Mouse (Mus musculus) kidney, adult 11 months (tissue): ENCODE results near the gene Pdzrn3.

Experiments used
- DNase-seq: peaks from one replicate; pipeline ENCODE4 v3.0.0; 2022

Pdzrn3 gene

DNA sequence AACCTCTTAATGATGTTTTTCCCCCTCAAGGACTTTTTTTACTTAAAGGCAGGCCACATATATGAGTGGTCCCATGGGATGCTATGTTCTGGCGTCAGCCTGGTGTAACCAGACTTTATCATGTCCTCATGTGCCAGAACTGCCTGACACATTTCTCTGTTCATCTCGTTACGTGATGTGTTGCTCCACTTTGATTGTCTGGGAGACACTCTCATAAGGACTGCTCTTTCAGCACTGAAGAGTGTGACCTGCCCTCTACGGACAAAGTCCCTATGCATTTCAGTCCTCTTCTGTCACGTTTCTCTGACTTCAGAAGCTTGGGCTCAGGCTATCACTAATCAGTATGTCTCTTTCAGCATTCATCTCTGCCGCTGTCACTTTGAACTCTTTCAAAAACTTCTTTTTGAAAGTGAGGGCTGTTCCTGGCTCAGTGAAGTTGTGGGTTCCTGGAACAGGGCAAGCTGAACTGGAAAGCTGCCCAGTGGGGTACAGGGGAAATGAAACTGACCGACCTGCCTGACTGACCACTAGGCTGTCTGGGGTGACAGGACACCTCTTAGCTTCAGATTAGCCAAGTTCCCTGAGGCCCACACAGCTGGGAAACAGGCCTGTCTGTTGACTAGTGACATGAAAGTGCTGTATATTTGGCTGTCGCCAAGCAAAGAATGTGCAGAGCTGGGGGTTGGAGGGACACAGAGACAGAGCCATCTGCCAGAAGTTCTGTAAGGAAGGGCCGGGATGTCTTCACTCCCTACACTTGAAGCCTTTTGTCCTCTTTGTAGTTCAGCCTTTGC is 10.7 kb downstream of the Pdzrn3 start:
- peak; percentile 51 for DNase-seq

DNA sequence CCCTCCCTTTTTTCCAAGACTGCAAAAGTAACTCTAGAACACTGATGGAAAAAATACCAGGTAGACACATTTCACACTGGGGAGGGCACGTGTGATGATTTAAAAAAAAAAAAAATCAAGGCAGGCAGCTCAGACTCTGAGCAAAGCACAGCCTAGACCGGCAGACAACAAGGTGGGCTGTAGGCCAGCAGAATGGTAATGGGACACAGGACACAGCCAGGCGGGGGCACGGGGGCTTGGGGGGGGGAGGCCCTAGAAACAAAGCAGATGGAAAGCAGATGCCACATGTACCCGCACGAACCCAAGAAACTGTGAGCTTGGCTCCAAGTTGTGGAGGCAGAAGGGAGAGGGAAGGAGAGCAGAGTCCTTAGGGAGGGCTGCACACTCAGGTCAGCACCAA is 11.9 kb downstream of the Pdzrn3 start:
- no peak for DNase-seq

DNA sequence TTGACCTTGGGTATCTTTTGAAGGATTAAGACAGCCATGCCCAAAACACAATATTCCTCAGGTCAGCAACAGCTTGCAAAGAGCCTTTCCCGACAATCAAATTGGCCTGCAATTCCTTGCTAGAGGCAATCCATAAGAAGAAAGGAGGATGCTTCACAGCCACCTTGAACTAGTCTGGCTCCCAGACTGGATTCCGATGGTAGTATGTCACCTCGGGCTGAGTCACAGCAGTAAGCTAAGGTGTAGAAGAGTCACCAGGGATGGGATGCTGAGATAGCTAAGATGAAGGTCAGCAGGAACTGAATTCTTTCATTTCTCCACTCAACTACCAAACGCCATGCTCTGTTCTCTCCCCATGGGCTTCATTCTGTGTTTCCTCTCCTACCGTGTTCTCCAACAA is 13.8 kb downstream of the Pdzrn3 start:
- no peak for DNase-seq

DNA sequence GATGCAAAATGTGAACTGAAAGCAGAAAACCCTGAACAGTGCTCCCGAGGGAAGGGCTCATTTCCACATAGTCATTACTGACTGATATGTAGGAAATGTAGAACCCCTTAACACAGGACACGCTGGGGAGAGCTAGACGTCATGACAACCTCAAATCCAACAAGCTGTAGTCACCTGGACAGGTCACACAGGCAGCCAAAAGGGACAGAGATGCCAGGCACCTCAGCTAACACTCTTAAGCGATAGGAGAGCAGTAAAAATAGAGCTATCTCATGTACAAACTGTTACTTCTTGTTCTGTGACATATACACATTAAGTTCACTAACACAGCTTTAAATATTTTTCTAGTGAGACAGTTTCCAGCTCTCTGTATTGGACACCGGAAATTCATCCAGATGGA is 15.0 kb downstream of the Pdzrn3 start:
- no peak for DNase-seq

DNA sequence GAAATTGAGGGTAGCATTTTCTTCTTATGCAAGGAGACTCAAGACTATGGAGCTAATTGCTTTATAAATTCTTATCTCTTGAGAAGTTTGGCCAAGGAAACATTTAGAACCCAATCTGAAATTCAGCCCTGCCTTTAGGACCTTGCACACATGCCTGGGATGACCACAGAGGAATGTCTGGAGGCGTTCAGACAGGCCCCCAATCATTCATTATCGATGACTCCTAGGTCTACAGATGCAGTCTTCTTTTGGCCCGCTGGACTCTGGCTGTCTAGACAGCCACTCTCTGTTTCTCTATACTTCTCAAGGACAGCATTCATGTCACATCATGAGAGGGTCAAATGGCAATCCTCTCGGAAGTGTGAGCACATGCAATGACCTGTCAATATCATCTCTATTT is 15.4 kb downstream of the Pdzrn3 start:
- no peak for DNase-seq

DNA sequence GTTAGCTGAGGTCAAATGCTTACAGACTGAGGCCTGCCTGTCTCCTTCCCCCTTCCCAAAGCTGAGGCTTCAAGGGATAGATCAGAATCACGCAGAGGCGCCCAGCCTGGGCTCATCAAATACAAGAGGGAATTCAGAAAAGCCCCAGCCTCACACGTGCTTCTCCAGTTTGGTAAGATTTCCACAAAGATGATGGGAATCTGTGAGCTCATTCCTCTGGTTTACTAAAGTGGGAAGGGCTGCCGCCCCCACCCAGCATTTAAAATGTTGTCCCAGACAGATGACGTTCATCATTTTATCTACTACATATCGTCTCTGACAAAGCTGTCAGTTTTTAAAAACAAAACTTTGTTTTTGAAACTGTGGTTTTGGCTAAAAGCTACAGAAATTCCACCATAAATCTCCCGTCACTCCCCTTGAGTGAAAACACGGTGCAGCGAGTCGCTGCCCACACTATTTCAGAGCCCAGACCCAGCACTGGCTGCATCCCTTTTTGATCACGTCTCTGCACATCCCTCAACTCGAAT is 17.4 kb downstream of the Pdzrn3 start:
- no peak for DNase-seq

DNA sequence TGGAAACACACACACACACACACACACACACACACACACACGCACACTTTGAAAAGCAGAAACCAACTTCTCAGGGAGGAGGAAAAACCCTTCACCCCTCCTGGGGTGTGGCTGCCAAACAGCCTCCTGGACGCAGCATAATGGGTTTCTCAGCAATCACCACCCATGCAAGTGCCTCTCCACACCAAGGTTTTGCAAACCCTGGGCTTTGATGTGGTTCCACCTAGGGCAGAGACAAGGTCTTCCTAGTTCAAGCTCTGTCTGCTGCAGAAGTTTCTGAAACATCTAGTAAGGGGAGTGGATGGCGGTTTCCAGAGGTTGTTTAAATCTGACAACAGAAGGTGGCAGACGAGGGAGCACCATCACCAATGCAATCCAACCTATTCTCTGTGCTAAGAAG is 18.1 kb downstream of the Pdzrn3 start:
- DNase-seq = no peak

DNA sequence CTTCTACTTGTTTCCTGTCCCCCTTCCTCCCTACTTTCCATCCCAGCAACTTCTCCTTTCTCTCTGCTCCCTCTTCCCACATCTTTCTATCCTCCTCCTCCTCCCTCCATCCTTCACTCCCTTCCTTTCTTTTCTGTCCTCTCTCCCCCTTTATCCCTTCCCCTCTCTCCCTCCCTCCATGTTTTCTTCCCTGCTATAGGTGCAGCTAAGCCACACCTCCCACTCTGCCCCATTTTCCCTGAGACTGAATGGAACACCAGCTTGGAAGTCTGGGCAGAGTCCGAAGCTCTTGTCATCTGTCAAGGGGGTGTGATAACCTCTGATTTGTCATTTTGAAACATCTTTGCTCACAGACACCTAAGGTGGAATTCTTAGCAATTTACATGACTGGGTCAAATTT is 22.8 kb downstream of the Pdzrn3 start:
- DNase-seq = no peak

DNA sequence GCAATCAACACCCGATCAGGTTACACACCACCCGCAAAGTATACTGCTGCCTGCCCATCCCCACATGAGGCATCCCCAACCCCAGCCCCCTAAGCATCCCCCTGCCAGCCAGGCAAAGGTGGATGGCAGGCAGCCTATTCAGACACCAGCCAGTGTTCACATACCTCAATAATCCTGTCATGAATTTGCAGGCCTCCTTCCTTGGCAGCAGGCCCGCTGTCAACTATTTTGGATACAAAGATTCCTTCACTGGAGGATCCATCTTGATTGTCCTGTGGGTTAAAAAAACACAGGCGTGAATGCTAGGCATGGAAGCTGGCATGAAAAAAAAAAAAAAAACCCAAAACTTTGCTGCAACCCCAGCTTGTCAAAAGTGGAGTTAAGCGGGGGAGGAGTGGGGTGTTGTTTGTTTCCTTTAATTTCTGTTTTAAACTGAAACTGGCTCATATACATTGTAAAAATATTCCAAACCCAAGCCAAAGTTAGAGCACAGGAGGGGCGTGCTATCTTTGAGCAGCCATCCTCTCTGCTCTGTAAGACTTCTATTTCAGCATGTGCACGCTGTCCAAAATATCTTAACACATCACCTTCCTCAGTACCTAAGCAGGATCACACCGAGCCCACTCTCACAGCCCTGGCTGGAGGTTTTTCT is 23.3 kb downstream of the Pdzrn3 start:
- DNase-seq = no peak

DNA sequence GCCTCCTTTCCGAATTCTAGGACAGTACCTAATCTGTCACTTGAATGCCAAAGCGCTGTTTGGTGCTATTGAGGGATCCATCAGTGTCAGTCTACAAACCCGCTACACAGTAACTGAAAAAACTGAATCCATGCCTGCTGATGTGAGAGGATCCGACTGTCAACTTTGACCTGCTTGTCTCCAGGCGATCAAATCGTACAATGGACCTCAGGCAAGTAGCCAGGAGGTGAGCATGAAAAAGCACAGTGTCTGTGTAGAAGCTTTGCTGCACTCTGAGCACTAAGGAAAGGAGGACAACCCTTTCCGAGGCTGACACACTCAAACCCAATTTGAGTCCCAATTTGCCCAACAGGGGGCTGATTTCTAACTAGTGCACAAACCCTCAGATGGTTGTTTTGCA is 24.0 kb downstream of the Pdzrn3 start:
- DNase-seq = peak; percentile 19

DNA sequence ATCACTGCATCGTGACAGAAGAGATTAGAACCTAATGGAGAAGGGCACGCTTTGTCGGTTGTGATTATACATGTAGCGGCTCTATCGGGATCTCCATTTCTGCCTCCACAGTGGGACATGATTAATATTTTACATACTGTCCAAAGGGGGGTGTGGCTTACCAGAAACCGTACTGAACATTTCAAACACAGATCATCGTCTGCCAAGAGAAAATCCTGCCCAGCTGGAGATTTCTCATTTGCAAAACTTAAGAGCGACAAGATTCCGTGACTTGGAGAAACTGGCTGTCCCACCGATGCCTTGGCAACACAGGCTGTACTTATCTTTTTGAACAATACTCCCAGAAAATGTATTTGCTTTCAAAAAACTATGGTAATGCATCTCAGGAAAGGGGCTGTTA is 25.1 kb downstream of the Pdzrn3 start:
- DNase-seq = no peak

DNA sequence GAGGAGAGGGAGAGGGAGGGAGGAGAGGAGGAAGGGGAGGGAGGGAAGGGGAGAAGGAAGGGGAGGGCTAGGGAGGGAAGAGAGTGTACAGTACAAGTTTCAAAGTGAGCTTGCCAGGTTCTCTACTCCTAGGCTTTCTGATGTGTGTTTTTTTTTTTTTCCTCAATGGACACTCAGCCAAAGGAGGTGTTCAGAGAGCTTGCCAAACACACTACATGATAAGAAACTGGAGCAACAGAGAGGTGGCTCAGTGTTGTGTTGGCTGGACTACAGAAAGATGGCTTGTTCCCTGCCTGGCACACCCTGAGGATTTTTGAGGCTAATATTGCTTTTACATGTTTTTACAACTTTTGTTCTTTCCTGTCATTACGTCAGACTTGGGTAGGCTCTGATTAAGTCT is 26.6 kb downstream of the Pdzrn3 start:
- no peak for DNase-seq

DNA sequence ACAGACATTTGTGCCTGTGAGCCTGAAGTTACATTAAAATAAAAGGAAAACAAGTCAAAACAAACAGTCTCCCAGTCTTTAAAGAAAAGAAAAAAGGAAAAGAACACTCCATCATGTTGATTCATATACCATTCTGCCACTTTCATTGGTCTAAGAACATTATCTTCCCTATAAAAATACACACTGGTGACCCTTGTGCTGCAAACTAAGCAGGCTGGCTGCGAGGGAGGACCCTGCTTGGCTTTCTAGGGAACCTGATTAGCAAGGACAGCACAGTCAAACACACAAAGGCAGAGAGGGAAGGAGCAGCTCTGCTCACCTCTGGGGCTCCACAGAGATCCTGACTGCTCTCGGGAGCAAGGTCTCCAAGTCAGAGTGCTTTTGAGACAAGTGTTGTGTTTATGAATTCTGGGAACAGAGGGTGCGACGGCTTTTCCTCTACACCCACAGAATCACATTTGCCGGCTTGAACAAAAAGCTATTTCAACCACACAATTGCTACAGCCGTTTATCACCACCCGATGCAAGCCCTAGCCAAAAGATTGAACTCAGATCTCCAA is 27.2 kb downstream of the Pdzrn3 start:
- DNase-seq = no peak

DNA sequence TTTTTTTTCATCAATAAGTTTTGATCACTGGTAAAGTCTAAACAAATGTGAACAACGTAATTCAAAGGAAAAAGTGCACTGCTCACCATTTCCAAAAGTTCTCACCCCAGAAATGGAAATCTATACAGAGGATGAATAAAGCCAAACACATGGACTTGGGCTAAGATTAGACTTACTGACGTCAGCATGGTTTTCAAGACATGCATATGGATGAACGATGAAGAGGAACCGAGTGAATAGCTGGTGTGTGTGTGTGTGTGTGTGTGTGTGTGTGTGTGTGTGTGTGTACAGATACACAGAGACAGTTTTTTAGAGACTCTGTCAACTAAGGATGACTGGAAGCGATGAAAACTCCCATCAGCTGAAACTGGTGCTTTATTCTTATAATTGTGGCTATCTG is 29.2 kb downstream of the Pdzrn3 start:
- no peak for DNase-seq

DNA sequence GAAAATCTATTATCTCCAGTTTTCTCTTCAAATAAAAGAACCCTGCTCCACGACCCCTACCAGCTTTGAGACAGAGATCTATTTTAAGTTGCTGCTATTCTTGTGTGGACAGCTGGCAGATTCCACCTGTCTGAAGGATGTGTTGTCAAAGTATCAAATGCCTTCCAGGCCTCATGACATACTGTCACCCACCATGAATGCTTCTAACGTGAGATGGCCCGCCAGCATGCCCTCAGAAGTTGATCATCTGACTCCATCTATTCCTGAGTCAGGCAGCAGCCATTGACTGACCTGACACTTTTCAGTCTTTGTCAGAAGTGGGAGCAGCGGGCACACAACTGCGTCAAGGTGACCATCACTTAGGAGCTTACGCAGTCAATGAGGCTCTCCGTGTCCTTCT is 37.6 kb downstream of the Pdzrn3 start:
- DNase-seq = no peak

DNA sequence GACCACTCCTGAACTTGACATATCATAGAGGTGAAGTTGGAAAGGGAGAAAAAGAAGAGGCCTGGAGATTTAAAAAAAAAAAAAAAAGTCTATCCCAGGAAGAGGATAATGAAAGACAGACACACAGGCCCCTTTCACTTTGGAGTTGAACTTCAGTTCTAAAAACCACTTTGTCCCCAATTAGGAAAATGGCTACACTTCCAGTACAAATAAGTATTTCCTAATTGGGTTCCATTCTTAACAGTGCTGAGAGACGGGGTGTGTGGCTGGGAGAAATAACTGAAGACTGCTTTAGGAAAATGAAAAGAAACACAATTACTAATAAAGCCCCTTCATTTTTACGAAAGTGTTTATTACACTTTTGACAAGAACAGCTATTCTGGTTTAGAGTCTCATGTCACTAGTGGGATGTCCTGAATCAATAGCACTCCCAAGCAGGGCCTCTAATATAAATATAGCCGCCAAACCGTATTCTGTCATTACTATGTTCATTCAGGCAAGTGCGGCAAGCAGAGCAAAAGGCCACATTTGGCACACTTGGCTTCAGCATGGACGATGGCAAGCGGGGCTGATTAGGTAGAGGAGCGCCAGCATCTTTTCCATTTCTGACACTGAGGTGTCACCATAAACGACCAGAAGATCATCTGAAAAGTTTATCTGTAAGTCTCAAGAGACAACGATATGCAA is 39.7 kb downstream of the Pdzrn3 start:
- no peak for DNase-seq

DNA sequence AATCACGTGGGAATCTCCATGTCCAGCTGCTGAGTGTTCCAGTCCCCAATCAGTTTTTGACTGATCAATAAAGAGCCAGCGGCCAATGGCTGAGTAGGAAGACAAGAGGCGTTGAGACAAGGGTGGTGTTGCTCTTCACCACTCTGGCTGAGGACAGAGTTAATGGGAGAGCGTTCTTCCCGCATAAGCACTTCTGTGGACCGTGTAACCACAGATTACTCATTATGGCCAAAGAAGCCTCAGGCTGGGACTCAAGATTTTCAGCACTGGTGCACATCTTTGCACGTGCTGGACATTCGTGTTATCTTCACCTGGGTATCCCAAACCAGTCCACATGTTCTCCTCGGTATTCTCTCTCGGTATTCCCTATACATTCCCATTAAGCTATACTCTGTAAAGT is 41.0 kb downstream of the Pdzrn3 start:
- peak; percentile 42 for DNase-seq

DNA sequence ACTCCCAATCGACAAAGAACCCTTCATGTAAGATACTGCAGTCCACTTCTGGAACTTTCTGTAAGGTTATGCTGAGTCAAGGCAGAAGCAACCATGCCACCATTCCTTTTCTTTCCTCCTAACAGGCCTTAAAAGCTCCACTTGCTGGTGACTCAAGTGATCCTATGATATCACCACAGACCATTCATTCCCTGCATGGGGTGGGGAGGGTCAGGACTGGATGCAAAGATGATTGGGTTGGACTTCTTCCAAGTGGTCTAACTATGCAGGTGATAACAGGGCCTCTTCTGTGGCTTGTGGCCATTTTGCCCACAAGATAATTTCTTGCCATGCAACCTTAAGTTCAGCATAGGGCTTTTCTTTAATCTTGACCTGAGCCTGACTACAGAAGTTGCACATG is 42.0 kb downstream of the Pdzrn3 start:
- DNase-seq = no peak

DNA sequence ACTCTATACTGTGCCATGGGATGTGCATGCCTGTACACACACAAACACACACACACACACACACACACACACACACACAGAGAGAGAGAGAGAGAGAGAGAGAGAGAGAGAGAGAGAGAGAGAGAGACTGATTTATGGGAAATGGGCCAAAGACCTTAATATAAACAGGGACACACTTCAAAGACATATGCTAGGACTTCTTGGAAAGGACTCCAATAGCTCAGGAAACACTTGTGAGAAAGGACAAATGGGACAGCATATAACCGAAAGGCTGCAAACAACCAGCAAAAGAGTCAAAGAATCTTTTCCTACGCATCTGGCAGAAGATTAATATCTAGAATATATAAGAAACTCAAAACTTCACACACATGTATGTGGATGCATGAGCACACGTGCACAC is 43.2 kb downstream of the Pdzrn3 start:
- DNase-seq = no peak

DNA sequence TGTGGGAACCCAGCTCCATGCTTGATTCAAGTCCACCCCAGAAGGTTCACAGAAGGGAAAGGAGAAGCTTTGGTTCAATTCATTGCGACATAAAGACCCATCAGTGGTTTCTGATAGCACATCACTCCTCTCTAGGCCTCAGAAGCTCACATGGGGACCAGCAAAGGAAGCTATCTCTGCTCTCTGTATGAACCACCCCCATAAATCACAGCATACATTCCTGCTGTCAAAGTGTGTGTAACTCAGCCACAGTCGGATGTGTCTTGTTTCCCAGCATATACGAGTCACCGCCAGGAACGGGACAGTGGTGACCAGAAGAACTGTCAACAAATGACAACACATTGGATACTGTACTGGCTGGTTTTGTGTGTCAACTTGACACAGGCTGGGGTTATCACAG is 47.3 kb downstream of the Pdzrn3 start:
- DNase-seq = no peak

DNA sequence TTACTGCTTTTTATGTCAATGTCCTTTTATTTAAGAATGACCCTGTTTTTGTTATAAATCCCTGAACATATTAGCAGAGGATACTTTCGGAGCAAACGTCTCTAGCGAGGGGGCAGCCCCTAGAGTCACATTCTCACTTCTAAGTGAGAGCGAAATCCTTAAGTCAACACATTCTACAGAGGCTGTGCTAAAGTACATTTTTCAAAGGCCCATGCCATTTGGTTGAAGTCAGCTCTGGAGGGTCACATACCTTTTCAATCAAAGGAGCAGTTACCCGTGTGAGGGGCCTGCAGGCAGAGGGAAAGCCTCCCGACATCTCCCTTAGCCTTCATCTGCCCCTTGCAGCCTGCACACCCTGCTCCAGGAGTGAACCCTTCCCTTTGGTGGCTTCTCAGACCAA is 48.2 kb downstream of the Pdzrn3 start:
- DNase-seq = no peak

DNA sequence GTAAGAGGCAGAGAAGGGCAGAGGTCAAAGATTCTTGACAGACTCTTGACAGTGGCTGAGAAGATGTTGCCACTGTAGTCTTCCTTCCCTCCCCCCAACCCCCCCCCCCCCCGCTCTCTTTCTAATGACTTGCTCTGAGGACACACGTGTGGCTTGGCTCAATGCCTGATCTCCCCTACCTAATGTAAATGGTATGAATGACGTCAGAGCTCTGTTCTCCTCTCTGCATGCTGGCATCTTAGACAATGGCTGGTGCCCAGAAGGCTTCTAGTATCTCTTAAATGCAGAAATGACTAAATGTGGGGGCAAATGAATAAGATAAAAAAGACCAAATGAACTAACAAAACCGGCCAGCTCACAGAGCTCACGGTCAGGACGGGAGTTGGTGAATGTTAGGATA is 49.2 kb downstream of the Pdzrn3 start:
- no peak for DNase-seq

DNA sequence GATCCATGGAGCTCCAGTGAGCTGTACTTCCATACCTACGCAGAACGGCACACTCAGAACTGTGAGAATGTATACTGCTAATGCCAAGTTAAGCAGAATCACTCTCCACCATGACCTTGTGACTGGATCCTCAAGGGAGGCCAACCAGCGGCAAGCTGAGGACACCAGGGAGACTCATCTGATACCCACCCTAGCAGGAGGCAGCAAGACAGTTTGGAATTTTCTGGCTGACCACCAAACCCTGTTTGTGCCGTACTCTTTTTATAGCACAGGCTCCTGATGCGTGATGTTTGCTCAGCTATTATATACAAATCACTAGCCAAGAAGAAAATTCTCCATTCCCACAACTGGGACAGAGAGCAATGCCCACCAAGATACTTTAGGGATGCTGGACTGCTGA is 50.0 kb downstream of the Pdzrn3 start:
- no peak for DNase-seq

DNA sequence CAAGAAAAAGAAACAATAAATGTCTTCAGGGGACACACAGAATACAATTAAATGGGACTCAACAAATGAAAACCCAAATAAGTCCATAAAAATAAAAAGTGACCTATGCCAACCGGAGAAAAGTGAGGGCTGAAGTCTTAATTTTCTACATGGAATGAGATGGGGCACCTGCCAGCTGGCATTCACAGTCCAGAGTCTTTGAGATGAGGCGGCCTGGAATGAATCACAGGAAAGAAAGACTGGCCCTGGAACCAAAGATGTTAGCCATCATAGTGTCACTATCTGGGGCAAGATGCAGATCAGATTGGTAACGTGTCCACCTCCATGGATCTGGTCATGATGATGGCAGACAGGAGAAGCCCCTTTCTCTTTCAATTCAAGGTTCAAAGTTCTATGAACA is 50.5 kb downstream of the Pdzrn3 start:
- peak; percentile 47 for DNase-seq
